Mouse (Mus musculus) small intestine, adult 2 months (tissue): ENCODE measurements around the gene Smim4. TPM values are rescaled to one million over a fixed set of nuclear protein-coding genes. Genes with fewer than 3 reads are reported as not detected.

Experiments used
- H3K27ac ChIP-seq: fragments of 200-500 bp; 2 replicates; pipeline ENCODE4 v1.5.1; 2012; ENCODE audit warnings: low read depth, low read length, control low read depth, inconsistent platforms; ENCODE audit not compliant: insufficient read depth
- H3K27me3 ChIP-seq: fragments of 200-500 bp; 2 replicates; pipeline ENCODE4 v1.6.1; 2012; ENCODE audit warnings: mild to moderate bottlenecking, moderate library complexity, low read length, inconsistent platforms; ENCODE audit not compliant: control insufficient read depth, insufficient read depth
- H3K36me3 ChIP-seq: fragments of 200-500 bp; 2 replicates; pipeline ENCODE4 v1.6.1; 2012; ENCODE audit warnings: mild to moderate bottlenecking, low read length, control low read depth, inconsistent platforms; ENCODE audit not compliant: control insufficient read depth, insufficient read depth
- H3K4me1 ChIP-seq: fragments of 200-500 bp; 2 replicates; pipeline ENCODE4 v1.6.1; 2012; ENCODE audit warnings: low read length, inconsistent platforms, mixed read lengths; ENCODE audit not compliant: control insufficient read depth, insufficient read depth, insufficient read length
- H3K4me3 ChIP-seq: fragments of 200-500 bp; 2 replicates; pipeline ENCODE4 v1.5.1; 2012; ENCODE audit warnings: low read depth, mild to moderate bottlenecking, control low read depth, inconsistent platforms, low read length, moderate library complexity
- CTCF ChIP-seq: fragments of 200-500 bp; IDR thresholded peaks from 2 replicates; pipeline ENCODE4 v1.5.1; 2012; ENCODE audit warnings: low read depth, mild to moderate bottlenecking, control low read depth, inconsistent platforms, low read length, moderate library complexity, mixed read lengths; ENCODE audit not compliant: insufficient replicate concordance, insufficient read length; ENCODE audit errors: extremely low read depth
- POLR2A ChIP-seq: fragments of 200-500 bp; IDR thresholded peaks from 2 replicates; pipeline ENCODE4 v1.6.1; 2012; ENCODE audit warnings: low read depth, mild to moderate bottlenecking, control low read depth, inconsistent platforms, low read length, moderate library complexity
- WGBS: fragments of 180-500 bp; shearing (Covaris S2); methylation state at CpG from one replicate; pipeline ENCODE4 v1.1.7; 2018; 5-methylcytosine and 5-hydroxymethylcytosine counted together
- polyA plus RNA-seq: library from polyadenylated mRNA; depleted of rRNA; stranded (reverse); fragments of >200 nt; gene quantifications from 2 replicates; pipeline ENCODE4 v1.2.3, GENCODE M21; 2012

Gene Smim4
- polyA plus RNA-seq, 1 experiment: 37.3 TPM

DNA sequence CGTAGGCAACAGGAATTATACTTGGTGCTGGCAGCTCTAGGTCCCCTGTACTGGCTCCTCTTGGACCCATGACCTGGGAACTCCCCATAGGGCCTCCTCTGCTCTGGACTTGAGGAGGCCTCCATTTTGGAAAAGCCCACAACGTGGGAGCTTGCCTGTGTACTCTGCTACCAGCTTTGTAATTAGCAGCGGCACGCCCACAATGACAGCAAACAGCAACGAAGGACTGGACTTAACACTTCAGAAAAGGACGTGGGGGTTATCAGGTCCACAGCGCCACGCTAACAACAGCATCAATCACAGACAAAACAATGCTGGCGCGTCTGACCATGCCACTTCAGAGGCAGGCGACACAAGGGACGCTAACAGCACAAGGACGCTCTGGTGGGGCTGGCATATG, 42.2 kb upstream of the Smim4 start:
- Histone ChIP-seq H3K27me3 (no peaks in the 10 kb centered on the region), H3K27ac (no peak overlapping the region), H3K36me3 (peaks cover 56% of the 10 kb centered on the region), H3K4me3 (no peak overlapping the region), H3K4me1 (no peaks in the 10 kb centered on the region)
- WGBS: 84% methylated on average over 13 of the region's 13 CpGs
- TF ChIP-seq POLR2A (no peak), CTCF (no peak)

DNA sequence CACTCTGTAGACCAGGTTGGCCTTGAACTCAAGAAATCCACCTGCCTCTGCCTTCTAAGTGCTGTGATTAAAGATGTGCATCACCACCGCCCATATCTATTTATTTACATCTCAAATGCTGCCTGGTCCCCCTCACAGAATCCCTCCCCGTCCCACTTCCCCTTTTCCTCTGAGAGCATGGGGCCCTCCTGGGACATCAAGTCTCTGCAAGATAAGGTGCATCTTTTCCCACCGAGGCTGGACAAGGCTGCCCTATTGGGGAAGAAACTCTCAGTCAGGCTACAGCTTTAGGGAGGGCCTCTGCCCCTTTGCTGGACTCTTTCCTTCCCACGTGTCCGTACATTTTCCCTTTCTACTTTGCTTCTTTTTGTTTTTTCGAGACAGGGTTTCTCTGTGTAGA, 40.8 kb upstream of the Smim4 start:
- H3K36me3 ChIP-seq: peaks cover 41% of the 10 kb centered on the region
- no peak for TF ChIP-seq CTCF
- no peak for TF ChIP-seq POLR2A
- no peak overlapping the region for H3K27ac ChIP-seq
- no peaks in the 10 kb centered on the region for H3K4me1 ChIP-seq
- no peak overlapping the region for H3K4me3 ChIP-seq
- 54% methylated on average over 6 of the region's 6 CpGs for WGBS
- no peaks in the 10 kb centered on the region for H3K27me3 ChIP-seq

GRCm38 (mm10) chr14:31168425-31168824, 39.7 kb upstream of the Smim4 start, which contains the start of gene Stab1:
Gene Stab1 (minus strand): TSS chr14:31168641.
- peak within 1 kb of the TSS; percentile 56 for H3K4me3 ChIP-seq
- TF ChIP-seq CTCF (no peak), POLR2A (no peak)
- H3K36me3 ChIP-seq: peaks cover 31% of the 10 kb centered on the region
- WGBS: 41% methylated on average over 10 of the region's 10 CpGs
- H3K4me1 ChIP-seq: no peaks in the 10 kb centered on the region
- H3K27ac ChIP-seq: peak within 1 kb of the TSS; percentile 31; the same call in 1 of the 2 replicates
- no peaks in the 10 kb centered on the region for H3K27me3 ChIP-seq

GRCm38 (mm10) chr14:31166827-31167226, 38.1 kb upstream of the Smim4 start:
- no peaks in the 10 kb centered on the region for H3K27me3 ChIP-seq
- TF ChIP-seq POLR2A (no peak), CTCF (no peak)
- H3K27ac ChIP-seq: peak overlapping the region; percentile 15; the same call in 1 of the 2 replicates
- WGBS: 62% methylated on average over 9 of the region's 9 CpGs
- H3K4me3 ChIP-seq: peak overlapping the region; percentile 56
- no peaks in the 10 kb centered on the region for H3K4me1 ChIP-seq
- peaks cover 15% of the 10 kb centered on the region for H3K36me3 ChIP-seq

GRCm38 (mm10) chr14:31165991-31166630, 37.4 kb upstream of the Smim4 start:
- H3K4me3 ChIP-seq: peak overlapping the region; percentile 56
- H3K27ac ChIP-seq: peak overlapping the region; percentile 15; the same call in 1 of the 2 replicates
- 49% methylated on average over 10 of the region's 10 CpGs for WGBS
- TF ChIP-seq POLR2A: no peak
- no peak for TF ChIP-seq CTCF
- no peaks in the 10 kb centered on the region for H3K27me3 ChIP-seq
- peaks cover 8% of the 10 kb centered on the region for H3K36me3 ChIP-seq
- H3K4me1 ChIP-seq: peaks cover 2% of the 10 kb centered on the region; the same call in 1 of the 2 replicates

GRCm38 (mm10) chr14:31165458-31165857, 36.7 kb upstream of the Smim4 start:
- 62% methylated on average over 7 of the region's 7 CpGs for WGBS
- no peaks in the 10 kb centered on the region for H3K27me3 ChIP-seq
- no peak for TF ChIP-seq CTCF
- no peak for TF ChIP-seq POLR2A
- H3K4me1 ChIP-seq: peaks cover 6% of the 10 kb centered on the region; the same call in 1 of the 2 replicates
- H3K4me3 ChIP-seq: no peak overlapping the region
- peaks cover 2% of the 10 kb centered on the region; the same call in 1 of the 2 replicates for H3K36me3 ChIP-seq
- H3K27ac ChIP-seq: no peak overlapping the region

- H3K36me3 ChIP-seq: no peaks in the 10 kb centered on the region
- H3K4me3 ChIP-seq: no peak overlapping the region
- TF ChIP-seq POLR2A (no peak), CTCF (no peak)
- 43% methylated on average over 2 of the region's 2 CpGs for WGBS
- no peak overlapping the region for H3K27ac ChIP-seq
- H3K27me3 ChIP-seq: no peaks in the 10 kb centered on the region
- H3K4me1 ChIP-seq: peaks cover 7% of the 10 kb centered on the region; the same call in 1 of the 2 replicates
Observed at GRCm38 (mm10) chr14:31165010-31165409, 36.3 kb upstream of the Smim4 start.

- TF ChIP-seq CTCF (no peak), POLR2A (no peak)
- WGBS: 72% methylated on average over 8 of the region's 8 CpGs
Observed at GRCm38 (mm10) chr14:31164067-31164466, 35.3 kb upstream of the Smim4 start.

More at GRCm38 (mm10) chr14:31164067-31164466, 35.3 kb upstream of the Smim4 start:
- peaks cover 9% of the 10 kb centered on the region; the same call in 1 of the 2 replicates for H3K4me1 ChIP-seq
- no peak overlapping the region for H3K4me3 ChIP-seq
- H3K36me3 ChIP-seq: no peaks in the 10 kb centered on the region
- H3K27ac ChIP-seq: no peak overlapping the region
- H3K27me3 ChIP-seq: no peaks in the 10 kb centered on the region
